Mouse (Mus musculus) 3T3-L1 (cell line): ENCODE results near the gene Rsph3a.

Source experiments
- DNase-seq: peaks from one replicate; pipeline ENCODE4 v3.0.0-alpha.2; 2015; ENCODE audit warnings: low read depth, low spot score

Gene Rsph3a

DNA sequence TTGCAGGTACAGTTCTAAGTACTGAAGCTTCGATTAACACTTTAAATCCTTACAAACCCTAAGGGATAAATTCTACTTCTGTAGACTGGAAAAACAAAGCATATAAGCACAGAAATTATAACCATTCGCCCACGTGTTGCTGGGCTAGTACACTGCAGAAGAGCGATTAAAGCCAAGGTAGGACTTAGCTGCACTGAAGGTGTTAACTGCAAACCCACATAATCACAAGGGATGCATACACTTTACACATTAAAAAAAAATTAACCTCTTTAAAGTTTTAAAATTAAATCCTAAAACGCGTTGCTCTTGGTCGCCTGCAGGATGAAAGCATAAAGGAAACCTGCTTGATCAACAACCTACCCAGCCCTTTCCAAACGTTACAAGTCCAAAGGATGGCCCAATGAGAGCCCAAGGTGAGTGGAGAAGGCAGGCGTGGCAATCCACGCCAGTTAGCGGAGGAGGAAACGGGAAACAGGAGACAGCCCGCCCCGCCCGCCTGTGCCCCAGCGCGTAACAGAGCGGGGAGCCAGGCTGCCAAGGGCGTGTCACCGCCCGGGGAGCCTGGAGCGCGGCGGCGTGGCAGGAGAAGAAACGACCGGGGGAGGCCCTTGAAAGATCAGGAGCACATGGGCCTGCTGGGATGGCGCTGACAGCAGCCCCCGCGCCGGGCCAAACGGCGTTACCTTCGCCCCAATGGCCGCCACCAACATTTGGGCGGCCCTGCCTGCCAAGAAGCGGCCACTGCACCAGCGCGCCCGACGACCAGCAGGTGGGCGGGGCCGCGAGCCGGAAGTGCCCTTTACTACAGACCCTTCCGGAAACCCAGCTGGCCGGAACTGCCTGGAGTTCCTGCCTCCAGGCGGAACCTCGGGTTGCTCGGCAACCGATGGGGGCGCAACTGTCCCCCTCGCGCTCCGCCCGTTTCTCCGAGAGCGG is at the start of gene Rsph3a:
Rsph3a (plus strand) TSS at position 498 of the 936 bp plus-strand sequence.
- peak; percentile 92 for DNase-seq

DNA sequence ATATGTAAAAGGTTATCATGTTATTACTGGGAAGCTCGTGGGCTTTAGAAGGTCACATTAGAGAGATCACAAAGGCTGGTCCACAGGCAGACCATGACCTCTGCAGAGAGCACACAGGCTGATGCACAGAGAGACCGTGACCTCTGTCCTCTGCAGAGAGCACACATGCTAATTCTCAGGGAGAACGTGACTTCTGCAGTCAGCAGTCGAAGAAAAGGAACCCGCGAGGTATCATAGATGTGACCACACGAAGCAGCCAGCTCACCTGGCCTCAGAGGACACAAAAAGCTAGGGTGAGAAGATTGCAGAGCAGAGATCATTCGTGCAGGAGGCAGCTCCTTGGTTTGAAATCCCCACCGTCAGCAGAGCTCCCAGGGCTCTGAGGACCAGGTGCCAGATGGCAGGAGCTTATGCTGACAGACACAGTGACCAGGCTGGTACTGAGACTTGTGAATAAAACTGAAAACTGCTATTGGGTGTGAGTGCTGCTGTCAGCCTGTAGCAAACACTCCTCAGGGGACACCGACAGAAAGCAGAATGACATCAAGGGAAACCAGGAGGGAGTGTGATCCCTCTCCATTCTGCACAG is 49.3 kb upstream of the Rsph3a start:
- DNase-seq = no peak

DNA sequence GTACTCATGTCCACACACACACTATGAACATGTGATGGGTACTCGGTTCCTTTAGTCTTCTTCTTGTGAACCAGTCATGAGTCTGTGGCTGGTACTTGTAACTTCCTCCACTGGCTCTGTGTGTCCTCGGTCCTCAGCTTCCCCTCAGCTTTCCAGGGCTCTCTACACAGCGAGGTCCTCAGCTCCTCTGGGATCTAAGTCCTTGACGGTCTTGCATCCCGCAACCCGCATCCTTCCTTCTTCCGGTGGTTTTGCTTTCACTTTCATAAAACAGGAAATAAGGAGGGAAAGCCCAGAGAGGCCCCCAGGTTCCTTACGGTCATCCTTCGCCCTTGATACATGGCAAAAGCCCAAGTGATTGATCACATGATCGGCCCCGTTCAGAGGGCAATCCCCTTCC is 48.3 kb upstream of the Rsph3a start:
- no peak for DNase-seq

DNA sequence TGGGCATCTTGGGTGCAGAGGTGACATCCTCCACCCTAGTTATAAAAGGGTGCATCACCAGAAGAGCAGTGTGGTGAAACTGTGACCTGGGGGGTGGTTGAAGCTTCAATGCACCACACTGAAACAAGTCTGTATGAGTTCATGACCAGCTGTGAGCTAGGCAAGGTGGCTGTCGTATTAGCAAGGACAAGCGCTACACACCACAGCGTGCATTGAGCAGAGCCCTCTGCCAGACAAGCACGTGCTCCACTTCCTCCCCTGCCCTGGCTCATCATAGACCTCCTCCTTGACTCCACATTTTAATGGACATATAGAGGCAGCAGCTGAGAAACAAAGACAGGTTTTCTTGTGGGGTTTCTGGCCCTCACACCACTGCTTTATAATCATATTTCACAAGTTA is 47.7 kb upstream of the Rsph3a start:
- DNase-seq = no peak

DNA sequence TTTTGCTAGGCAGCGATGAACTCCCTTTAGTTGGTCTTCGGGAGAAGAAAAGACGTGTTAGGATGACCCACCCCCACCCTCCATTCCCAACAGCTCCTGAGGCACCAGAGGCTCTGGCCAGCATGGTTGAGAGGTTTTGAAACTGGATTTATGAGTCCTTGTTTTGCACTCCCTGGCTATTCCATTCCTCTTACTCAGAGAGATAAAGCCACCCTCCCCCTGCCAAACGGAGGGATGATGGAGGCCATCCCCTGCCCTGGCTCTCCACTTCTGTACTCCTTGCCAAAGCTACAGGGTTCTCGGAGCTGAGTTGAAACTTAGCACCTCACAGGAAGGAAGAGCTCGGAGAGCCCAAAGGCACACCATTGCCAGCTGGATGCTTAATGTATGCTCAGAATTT is 46.2 kb upstream of the Rsph3a start:
- peak; percentile 22 for DNase-seq

DNA sequence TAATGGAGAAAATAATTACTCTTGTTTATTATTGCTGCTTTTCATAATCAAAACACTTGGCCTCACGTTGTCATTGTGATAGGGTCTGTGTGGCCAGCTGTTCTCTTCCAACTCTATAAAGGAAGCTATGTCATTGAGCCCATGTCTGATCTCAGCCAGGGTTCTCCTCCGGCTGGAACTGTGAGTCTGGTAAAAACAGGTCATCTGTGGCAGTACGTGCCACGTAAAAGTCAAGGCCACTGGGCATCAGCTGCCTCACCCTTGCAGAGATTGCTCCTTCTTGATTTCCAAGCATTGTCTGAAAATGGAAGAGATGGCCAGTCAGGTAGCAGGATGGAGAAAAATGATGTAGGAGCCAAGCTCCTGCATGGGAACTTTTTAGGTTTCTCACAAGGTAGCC is 45.5 kb upstream of the Rsph3a start:
- DNase-seq = no peak

DNA sequence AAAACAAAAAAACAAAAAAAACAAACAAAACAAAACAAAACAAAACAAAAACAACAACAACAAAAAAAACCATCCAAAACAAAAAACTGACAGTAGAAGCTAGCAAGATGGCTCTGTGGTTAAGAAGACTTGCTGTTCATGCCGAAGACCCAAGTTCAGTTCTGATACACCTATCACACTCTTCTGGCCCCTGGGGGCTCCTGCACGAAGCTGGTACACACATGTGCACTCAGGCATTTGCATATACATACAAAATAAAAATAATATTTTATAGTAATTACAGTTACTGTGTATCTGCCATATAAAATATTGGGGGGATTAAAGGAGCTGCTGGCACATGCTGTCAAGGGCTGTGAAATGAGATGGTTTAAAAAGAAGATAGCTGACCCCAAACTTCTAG is 43.9 kb upstream of the Rsph3a start:
- DNase-seq = no peak

DNA sequence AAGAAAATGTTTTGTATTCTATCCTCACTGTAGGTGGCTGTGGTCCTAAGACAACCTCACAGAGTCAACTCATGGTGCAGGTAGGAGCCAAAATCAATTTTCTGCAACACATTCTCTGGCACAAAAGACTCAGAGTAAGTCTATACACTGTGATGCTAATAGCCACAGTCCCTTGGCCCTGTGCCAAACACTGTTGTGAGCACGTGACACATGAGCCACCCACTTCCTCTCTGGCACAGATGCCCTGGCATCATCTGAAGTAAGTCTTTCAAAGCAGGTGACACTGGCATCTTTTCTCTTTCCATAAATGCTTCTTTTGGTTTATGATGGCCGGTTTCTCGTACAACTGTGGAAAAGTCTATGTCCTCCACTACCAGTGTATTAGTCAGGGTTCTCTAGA is 43.1 kb upstream of the Rsph3a start:
- DNase-seq = no peak

DNA sequence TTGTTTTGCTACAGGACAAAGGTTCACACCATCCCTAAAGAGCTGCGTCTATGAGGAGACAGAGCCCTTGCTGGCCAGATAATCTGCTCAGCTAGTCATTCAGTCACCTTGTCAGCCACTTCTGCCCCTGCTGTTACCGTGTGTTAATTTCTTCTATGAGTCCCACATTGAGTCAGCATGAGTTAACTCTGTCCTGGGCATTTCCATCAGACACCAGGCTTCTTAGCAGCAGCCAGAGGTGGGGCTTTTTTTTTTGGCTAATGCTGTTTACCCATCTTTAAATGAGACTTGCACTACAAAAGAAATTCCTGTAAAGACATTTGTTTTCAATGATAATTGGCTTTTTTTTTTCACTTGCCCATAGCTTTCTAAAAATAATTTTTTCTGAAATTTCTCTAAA is 40.4 kb upstream of the Rsph3a start:
- no peak for DNase-seq

DNA sequence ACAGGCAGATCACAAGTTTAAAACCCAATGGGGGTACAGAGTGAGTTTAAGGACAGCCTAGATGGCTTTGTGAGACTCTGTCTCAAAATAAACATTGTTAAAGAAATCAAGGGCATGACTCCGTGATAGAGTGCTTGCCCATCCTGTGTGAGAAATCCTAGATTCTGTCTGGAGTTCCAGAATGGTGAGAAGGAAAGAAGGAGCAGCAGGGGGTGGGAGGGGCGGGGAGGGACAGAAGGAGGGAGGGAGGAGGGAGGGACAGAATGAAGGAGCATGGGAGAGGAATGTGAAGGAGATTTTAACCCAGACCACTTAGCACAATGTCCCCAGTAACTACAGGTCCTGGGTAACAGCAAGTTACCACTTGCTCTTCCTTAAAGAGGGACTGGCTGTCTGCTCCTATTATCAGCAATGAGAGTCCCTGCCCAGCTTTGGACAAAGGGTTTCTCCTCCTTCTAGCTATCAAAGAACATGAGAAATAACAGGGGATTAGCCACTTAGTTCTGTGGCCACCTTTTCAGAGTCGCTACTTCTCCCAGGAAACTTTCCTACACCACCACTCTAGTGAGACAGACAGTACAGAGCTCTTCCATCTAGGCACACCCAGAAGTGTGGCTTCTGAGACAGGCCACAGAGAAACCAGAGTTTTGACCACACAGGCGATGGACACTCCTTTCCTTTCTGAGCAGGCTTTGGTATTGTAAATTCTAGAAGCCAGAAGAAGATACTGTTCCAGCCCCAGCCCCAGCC is 39.3 kb upstream of the Rsph3a start:
- DNase-seq = peak; percentile 34

DNA sequence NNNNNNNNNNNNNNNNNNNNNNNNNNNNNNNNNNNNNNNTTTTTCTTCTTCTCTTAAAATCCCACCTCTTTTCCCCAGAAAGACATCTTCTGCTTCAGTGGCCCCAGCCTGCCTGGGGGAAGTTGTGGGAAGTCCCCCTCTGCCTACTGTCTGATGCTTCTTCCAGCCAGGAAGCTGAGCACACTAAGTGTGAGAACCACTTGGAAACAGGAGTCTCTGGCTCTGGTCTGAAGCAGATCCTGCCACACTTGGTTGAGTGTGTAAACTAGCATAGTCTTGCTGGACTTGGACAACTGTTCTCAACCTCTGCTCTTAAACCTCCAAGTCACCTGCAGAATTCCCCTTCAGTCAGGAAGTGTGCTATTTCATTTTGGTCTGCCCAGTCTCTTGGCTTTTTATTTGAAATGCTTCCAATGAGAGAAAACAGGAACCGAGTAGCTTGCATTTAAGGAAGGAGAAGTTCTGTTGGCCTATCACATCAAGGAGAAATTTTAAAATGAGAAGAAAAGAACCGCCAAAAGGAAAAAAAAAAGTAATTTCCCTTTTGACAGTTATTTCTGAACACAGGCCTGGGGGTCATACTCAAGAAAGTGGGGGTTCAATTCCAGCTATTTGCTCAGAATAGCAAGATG is 30.7 kb upstream of the Rsph3a start:
- DNase-seq = no peak

DNA sequence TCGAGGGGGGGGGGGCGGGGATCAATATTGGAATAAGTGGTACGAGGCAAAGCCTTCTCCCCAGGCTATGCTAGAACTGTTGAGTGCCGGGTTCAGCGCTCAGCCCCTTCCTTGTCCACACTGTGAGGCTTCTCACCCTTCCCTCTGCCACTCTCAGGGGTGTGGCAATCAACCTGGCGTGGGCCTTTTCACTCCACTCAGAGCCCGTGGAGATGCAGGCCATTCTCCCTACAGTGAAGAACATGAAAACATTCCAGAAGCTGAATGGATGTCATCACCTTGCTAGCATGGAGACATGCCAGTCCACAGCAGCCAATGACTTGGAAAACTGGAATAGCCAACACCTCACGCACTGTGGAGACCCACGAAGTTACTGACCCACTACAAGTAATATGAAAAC is 29.6 kb upstream of the Rsph3a start:
- no peak for DNase-seq

DNA sequence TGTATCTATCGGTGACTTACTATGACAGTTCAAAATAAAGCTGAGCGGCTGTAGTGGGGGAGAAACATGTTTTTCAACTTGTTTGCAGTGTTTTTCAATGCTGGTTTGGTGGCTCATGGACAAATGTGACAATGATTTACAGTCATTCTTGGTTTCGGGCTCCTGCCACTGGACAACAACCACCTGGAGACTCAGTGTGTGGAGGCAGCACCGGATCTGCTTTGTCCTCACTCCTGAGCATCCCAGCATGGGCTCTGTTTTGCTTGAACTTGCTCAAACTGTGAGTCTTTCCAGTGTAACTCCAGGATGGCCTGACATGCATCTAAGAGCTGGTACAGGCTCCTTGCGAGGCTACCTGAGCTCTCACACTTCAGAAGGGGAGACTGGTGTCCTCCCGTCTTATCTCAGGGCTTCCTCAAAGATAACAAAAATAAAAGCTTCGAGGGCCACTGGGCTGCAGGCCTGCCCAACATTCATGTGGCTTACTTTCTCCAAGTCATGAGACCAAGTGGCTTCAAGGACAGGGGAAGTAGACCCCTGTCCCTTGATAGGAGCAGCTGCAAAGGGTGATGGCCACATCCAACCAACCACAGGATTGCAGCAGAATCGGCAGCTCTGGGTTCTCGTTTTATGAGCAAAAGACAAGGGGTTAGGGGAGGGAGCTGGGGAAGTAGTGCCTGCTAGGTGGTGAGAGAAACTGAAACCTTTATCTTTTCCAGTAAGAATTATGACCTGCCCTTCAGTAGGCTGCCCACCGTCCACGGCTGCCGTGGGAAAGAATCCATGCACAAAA is 28.4 kb upstream of the Rsph3a start:
- DNase-seq = no peak

DNA sequence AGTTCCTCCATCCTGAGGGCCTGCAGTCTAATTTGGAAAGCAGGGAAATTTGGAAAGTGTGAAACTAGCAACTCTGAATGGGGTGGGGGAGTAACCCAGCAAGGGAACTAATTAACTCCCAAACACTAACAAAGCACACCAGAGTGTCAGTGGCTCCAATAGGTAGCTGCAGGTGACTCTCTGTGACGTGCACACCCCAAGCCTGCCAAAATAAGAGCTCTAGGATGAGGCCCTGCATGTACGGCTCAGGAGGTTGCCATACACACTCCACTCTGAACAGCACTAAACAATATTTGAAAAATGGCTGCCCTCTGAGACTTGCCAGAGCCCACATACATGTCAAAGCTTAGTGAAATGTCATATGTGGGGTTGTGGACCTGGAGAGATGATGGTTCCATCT is 27.1 kb upstream of the Rsph3a start:
- no peak for DNase-seq

DNA sequence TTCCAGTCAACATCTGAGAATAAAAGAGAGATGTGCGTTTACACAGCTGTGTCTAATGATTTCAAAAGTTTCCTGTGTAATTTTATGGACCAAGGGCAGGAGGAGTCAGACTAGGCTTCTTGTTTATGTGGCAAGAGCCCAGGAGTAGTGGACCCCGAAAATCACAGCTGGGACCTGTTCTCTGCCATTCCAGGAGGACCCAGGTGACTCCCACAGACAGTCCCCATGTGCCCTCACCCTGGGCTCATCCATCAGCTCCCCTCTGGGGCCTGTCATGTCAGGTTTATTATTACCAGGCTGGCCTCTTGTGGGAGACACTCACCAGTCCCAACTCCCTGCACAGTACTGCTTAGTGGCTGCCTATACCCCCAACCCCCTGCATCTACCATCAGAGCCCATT is 26.2 kb upstream of the Rsph3a start:
- DNase-seq = no peak

DNA sequence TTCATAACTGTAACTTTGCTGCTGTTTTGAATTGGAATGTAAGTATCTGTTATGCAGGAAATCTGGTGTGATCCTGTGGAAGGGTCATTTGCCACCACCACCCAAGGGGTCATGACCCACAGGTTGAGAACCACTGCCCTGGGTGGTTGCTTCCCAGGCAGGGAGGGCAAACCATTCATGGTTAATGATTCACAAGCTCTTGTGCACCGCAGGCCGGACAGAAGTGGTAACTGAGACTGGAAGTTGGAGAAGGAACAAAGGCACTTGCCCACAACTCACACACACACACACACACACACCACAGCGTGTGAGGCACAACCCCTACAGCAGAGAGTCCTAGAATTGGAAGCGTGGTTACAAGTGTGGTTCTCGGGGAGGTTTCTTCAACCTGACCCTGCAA is 22.9 kb upstream of the Rsph3a start:
- no peak for DNase-seq

DNA sequence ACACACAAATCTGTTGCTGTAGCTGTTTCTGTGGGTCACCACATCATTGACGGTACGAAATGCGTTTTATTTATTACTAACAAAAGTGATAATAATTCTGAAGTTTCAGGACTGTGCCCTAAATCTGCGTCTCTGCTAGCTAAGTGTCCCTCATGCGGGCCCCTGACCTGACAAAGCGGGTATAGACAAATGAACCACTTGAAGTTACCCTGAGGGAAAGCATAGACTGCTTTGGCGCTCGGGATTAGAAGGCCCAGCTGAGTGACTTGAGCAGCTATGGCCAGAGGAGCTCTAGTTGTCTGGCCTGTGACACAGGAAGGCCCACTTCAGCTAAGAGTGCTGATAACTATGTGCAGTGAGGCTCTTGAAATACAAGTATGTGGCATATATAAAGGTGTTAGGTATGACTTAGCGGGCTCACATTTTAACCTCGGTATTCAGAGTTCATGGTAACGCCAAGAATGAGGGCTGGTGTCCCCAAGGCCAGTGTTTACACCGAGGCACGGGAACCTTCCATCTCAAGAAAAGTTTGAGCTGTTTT is 21.2 kb upstream of the Rsph3a start:
- no peak for DNase-seq

DNA sequence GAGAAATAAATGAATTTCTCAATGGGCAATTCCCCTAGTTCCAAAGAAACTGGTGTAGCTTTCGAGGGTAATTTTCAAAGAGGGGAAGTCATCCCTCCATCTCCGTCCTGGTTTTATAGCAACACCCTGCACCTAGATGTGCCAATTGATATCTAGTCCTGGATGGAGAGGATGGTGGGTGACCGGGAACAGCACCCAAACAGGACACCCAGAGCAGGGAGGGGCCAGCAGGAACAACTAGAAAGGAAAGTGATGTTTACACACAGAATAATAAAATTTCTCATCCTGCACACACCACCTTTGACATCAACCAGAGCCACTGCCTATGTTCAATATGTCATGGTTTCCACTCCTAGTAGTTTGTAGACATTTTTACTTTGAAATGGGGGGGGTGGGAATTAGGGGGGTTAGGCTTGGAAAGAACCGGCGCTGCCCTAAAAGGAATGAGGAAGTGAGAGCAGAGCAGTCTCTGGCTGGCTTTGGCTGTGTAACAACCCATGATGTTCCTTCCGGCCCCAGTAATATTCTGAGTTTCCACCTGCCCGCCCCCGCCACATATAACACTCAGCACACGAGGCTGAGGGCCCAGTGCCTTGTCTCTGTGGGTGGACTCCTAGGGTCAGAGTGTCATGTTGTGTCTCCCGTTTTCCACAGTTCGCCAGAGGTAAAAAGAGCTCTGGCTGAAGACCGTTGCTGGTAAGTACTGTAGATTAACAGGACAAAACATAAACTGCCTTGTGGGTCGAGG is 19.8 kb upstream of the Rsph3a start, which contains the start of gene Tagap:
Tagap (plus strand) TSS at position 588 of the 748 bp plus-strand sequence.
- DNase-seq = no peak

DNA sequence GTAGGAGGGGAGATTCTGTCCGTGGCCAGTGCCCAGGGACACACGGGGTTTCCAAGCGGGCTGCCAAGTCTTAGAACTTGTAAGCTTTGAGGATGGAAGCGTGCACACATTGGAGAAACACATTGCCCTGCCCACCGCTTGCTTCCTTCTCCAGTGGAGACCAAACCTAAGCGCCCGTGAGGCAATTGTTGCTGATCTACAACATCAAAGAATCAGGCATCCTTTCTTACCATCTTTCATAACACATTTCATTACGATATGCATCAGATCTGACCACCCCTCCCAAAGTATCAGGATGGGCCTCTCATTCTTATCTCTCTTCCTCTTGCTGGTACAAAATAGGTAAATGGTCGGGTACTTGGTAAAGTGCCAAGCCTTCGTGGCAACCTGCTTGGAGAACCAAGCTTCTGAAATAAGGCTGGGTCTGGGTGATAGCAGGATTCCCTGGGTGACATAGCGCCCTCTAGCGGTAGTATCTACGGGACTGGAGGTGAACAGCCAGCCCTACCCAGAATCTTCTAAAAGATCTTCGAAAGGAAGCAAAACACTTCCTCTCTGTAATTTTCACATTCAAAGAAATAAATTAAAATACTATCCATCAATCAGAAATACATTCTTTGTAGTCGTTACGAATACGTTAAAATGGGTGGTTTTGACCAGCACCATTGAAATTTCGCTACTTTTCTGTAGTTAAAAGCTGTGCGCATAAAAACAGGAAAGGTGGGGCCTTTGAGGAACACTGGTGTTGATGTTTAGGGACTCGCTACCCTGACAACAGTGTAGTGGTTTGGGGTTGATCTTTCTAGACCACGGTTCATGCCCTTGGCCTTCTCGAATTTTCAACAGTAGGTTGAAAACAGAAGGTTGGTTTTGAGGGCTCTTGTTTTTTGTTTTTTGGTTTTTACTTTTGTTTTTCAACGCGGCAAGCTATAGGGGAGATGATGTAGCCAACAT is 17.6 kb upstream of the Rsph3a start:
- DNase-seq = peak; percentile 51
